8 mouse cellular contexts compared by ENCODE assay signal in genomic region chr6:53821041-53821501, GRCm38 (mm10). TPM values are rescaled to one million over a fixed set of nuclear protein-coding genes. Genes with fewer than 3 reads are reported as not detected.
A peak's percentile ranks its signal among the peaks of the same experiment; 100 is the strongest.
DNase-seq lines count a peak whose midpoint lies in the region; ATAC-seq and TF ChIP-seq lines count a peak whose summit lies in the region.

No protein-coding gene starts in this region.

- H3K27ac ChIP-seq in left cerebral cortex, adult 2 months: peak overlapping the region; percentile 72; the same call in 1 of the 2 replicates
- peak overlapping the region; percentile 98 for H3K27ac ChIP-seq in embryonic facial prominence, embryonic 13.5 days
- peak overlapping the region; percentile 75 for H3K27ac ChIP-seq in heart, postnatal 0 days (ENCODE audit: low read depth)
- H3K27ac ChIP-seq in liver, embryonic 15.5 days (replicated peaks): no peak overlapping the region
- peak overlapping the region; percentile 98 for H3K27ac ChIP-seq in stomach, embryonic 14.5 days (ENCODE audit: low read length)

- no peaks in the 10 kb centered on the region for H3K9me3 ChIP-seq in embryonic facial prominence, embryonic 13.5 days
- H3K9me3 ChIP-seq in heart, postnatal 0 days (replicated peaks; ENCODE audit: control insufficient read depth, low read length): no peaks in the 10 kb centered on the region
- no peaks in the 10 kb centered on the region for H3K9me3 ChIP-seq in liver, embryonic 15.5 days (replicated peaks)
- H3K9me3 ChIP-seq in stomach, embryonic 14.5 days (ENCODE audit: control insufficient read depth, low read depth, low read length): no peaks in the 10 kb centered on the region

- H3K27me3 ChIP-seq in embryonic facial prominence, embryonic 13.5 days: peaks cover 4% of the 10 kb centered on the region
- H3K27me3 ChIP-seq in heart, postnatal 0 days (ENCODE audit: control insufficient read depth, insufficient read depth, low read length): peaks cover 56% of the 10 kb centered on the region
- H3K27me3 ChIP-seq in liver, embryonic 15.5 days: peaks cover 90% of the 10 kb centered on the region
- no peaks in the 10 kb centered on the region for H3K27me3 ChIP-seq in stomach, embryonic 14.5 days (ENCODE audit: control insufficient read depth, insufficient read depth, low read length)

- no peak for TF ChIP-seq EP300 in heart, postnatal 0 days (IDR thresholded peaks at IDR 0.05; ENCODE audit: low read depth)

- intact Hi-C loops in left cerebral cortex, adult 2 months (cut with DNase I): loop anchor here (2.0 to 5.0 kb wide), 2 partner anchors 36 to 61 kb away; no protein-coding TSS in a partner anchor

- H3K4me3 ChIP-seq in left cerebral cortex, adult 2 months: peak overlapping the region; percentile 64
- peak overlapping the region; percentile 63 for H3K4me3 ChIP-seq in embryonic facial prominence, embryonic 13.5 days
- peak overlapping the region; percentile 62 for H3K4me3 ChIP-seq in heart, postnatal 0 days (ENCODE audit: low read depth, low read length)
- peak overlapping the region; percentile 34 for H3K4me3 ChIP-seq in liver, embryonic 15.5 days (replicated peaks)
- H3K4me3 ChIP-seq in stomach, embryonic 14.5 days (ENCODE audit: low read depth, low read length): peak overlapping the region; percentile 68

- WGBS in embryonic facial prominence, embryonic 13.5 days: 1% methylated on average over 18 of the region's 18 CpGs
- WGBS in heart, postnatal 0 days: 8% methylated on average over 18 of the region's 18 CpGs
- 3% methylated on average over 18 of the region's 18 CpGs for WGBS in liver, embryonic 15.5 days (ENCODE audit: insufficient replicate concordance)
- WGBS in stomach, embryonic 14.5 days: 4% methylated on average over 18 of the region's 18 CpGs

- peaks cover 53% of the 10 kb centered on the region for H3K4me1 ChIP-seq in embryonic facial prominence, embryonic 13.5 days
- peaks cover 20% of the 10 kb centered on the region; the same call in 1 of the 2 replicates for H3K4me1 ChIP-seq in heart, postnatal 0 days (ENCODE audit: control insufficient read depth, insufficient read depth)
- peaks cover 17% of the 10 kb centered on the region; the same call in 1 of the 2 replicates for H3K4me1 ChIP-seq in liver, embryonic 15.5 days (replicated peaks)
- H3K4me1 ChIP-seq in stomach, embryonic 14.5 days (ENCODE audit: control insufficient read depth, insufficient read depth, low read length): peaks cover 12% of the 10 kb centered on the region; the same call in 1 of the 2 replicates

- no peak for ATAC-seq in embryonic facial prominence, embryonic 13.5 days (ENCODE audit: insufficient number of reproducible peaks, insufficient read depth, low FRiP score, low TSS enrichment, low read depth)
- no peak for ATAC-seq in heart, postnatal 0 days (ENCODE audit: insufficient read depth, low read depth)
- no peak for ATAC-seq in liver, embryonic 15.5 days (ENCODE audit: insufficient read depth)
- ATAC-seq in stomach, embryonic 14.5 days (ENCODE audit: insufficient number of reproducible peaks, insufficient read depth, low FRiP score, low read depth): no peak
- ATAC-seq in megakaryocyte-erythroid progenitor cell, adult 5-6 weeks (replicated peaks; ENCODE audit: low FRiP score, low TSS enrichment, poor library complexity, severe bottlenecking): no peak

- H3K36me3 ChIP-seq in embryonic facial prominence, embryonic 13.5 days: 0 out of 2 replicates have a peak, but pooled peaks cover 3% of the 10 kb centered on the region
- H3K36me3 ChIP-seq in heart, postnatal 0 days (replicated peaks; ENCODE audit: control insufficient read depth, insufficient read depth, low read length): no peaks in the 10 kb centered on the region
- H3K36me3 ChIP-seq in liver, embryonic 15.5 days (replicated peaks): no peaks in the 10 kb centered on the region
- no peaks in the 10 kb centered on the region for H3K36me3 ChIP-seq in stomach, embryonic 14.5 days (ENCODE audit: control insufficient read depth, insufficient read depth, low read length)

- no peak for DNase-seq in left cerebral cortex, adult 2 months (ENCODE audit: extremely low spot score in 1 of 2, low spot score in 2 of 2)
- DNase-seq in left cerebral cortex, adult 9 months (ENCODE audit: low spot score in 2 of 2): no peak
- DNase-seq in heart, postnatal 0 days (ENCODE audit: low spot score): no peak
- no peak for DNase-seq in gastrocnemius, postnatal 10 days

- H3K9ac ChIP-seq in embryonic facial prominence, embryonic 13.5 days: peak overlapping the region; percentile 89
- peak overlapping the region; percentile 41 for H3K9ac ChIP-seq in heart, postnatal 0 days (replicated peaks; ENCODE audit: low read depth, low read length)
- no peak overlapping the region for H3K9ac ChIP-seq in liver, embryonic 15.5 days
- H3K9ac ChIP-seq in stomach, embryonic 14.5 days (replicated peaks; ENCODE audit: low read depth, low read length): peak overlapping the region; percentile 56

- peak overlapping the region; percentile 94 for H3K4me2 ChIP-seq in embryonic facial prominence, embryonic 13.5 days
- H3K4me2 ChIP-seq in heart, postnatal 0 days (ENCODE audit: low read depth, low read length): peak overlapping the region; percentile 91
- peak overlapping the region; percentile 59 for H3K4me2 ChIP-seq in liver, embryonic 15.5 days
- peak overlapping the region; percentile 47 for H3K4me2 ChIP-seq in stomach, embryonic 14.5 days (replicated peaks; ENCODE audit: low read depth, low read length)

- no peak for TF ChIP-seq CTCF in left cerebral cortex, adult 2 months (IDR thresholded peaks at IDR 0.05)
- TF ChIP-seq CTCF in heart, postnatal 0 days (IDR thresholded peaks at IDR 0.05; ENCODE audit: low read depth): no peak

RNA-seq across cellular contexts. Expression of gene Tril, which starts 0.4 kb away (rescaled TPM):
- 10 to 100 TPM; 29.0 to 36.4 TPM for total RNA-seq in left cerebral cortex, adult 2 months (2021)
- 51.0 and 58.7 TPM in 2 replicates for polyA plus RNA-seq in embryonic facial prominence, embryonic 13.5 days (2015; fragmentation: Nextera tagmentation; extraction: Ambion mirVana)
- total RNA-seq in heart, postnatal 0 days (2014; rRNA removed; ENCODE audit: low replicate concordance): 6.4 and 8.4 TPM in 2 replicates
- 3.5 and 3.9 TPM in 2 replicates for polyA plus RNA-seq in heart, postnatal 0 days (2015; fragmentation: Nextera tagmentation; extraction: Ambion mirVana)
- 0.37 and 0.45 TPM in 2 replicates for polyA plus RNA-seq in liver, embryonic 15.5 days (2015; fragmentation: Nextera tagmentation; extraction: Ambion mirVana)
- polyA plus RNA-seq in stomach, embryonic 14.5 days (2014; fragmentation: Nextera tagmentation; extraction: Ambion mirVana): 24.0 TPM in 2 replicates
- not detected in 2 replicates for total RNA-seq in megakaryocyte-erythroid progenitor cell, adult 5-6 weeks (2014; fragmentation: Nextera tagmentation)
- total RNA-seq in megakaryocyte-erythroid progenitor cell, adult 5-6 weeks (2017): not detected in 2 replicates
- 10 to 100 TPM; 16.8 to 18.1 TPM for total RNA-seq in gastrocnemius, postnatal 10 days (2021)
